Mouse (Mus musculus): ENCODE results near the gene Dbr1.

DNA sequence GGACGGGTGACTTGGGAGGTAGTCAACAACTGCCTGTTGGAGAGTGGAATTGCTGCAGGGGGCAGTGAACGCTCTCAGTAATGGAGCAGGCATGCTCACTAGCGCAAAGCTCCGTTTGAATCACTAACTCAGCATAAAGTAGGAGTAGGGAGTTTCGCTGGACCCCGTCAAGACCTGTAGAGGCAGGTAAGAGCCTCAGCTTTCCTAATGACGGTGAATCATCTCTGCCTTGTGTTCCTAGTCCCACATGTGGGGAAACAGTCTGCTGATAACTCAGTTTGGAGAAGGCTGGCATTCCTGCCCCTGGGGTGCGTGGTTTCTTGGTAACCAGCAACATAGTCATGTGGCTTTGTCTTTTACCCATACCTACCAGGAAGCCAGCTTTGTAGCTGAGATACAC lies 56.7 kb downstream of the Dbr1 start:
- TF ChIP-seq USF1 (IDR thresholded peaks at IDR 0.05; ENCODE audit: low read depth, low read length), result no peak
- TF ChIP-seq EP300 (IDR thresholded peaks at IDR 0.05; ENCODE audit: low read length), result no peak
- TF ChIP-seq CTCF (conservative IDR thresholded peaks at IDR 0.05 in 1 of 2, IDR thresholded peaks at IDR 0.05 in 1 of 2; ENCODE audit: low read depth in 2 of 2, low read length in 2 of 2), result no peak
- no peak for TF ChIP-seq SMC3 (IDR thresholded peaks at IDR 0.05; ENCODE audit: low read depth, low read length)
- no peak for TF ChIP-seq JUND (conservative IDR thresholded peaks at IDR 0.05; ENCODE audit: low read depth, low read length)
- no peak for TF ChIP-seq JUN (IDR thresholded peaks at IDR 0.05; ENCODE audit: insufficient read depth, low read depth, low read length)
- no peak for TF ChIP-seq MAZ (IDR thresholded peaks at IDR 0.05; ENCODE audit: low read depth, low read length)
- no peak for TF ChIP-seq MYC (IDR thresholded peaks at IDR 0.05; ENCODE audit: low read depth, low read length)
- TF ChIP-seq POLR2A (IDR thresholded peaks at IDR 0.05; ENCODE audit: low read depth, low read length), result no peak
- no peak for TF ChIP-seq RCOR1 (conservative IDR thresholded peaks at IDR 0.05; ENCODE audit: low read depth, low read length)
